In genomic region chr15:7459992-7460820, GRCm38 (mm10) we compare ENCODE assay signal across 8 mouse cellular contexts.
DNase-seq lines count a peak whose midpoint lies in the region; ATAC-seq lines count a peak whose summit lies in the region.
"Had no signal": no experiment of that assay in that cellular context is flagged by ENCODE, and none has a peak within 500 bp of the region (broad histone marks: within the 10 kb centered on the region; RNA-seq: fewer than 3 reads in every experiment).

No protein-coding gene starts in this region.

- H3K9ac ChIP-seq in midbrain, embryonic 15.5 days: no peak overlapping the region
- no peak overlapping the region for H3K9ac ChIP-seq in stomach, embryonic 15.5 days

- no peaks in the 10 kb centered on the region for H3K4me1 ChIP-seq in midbrain, embryonic 15.5 days
- 0 out of 2 replicates have a peak, but pooled peaks cover 5% of the 10 kb centered on the region for H3K4me1 ChIP-seq in stomach, embryonic 15.5 days

- H3K4me3 ChIP-seq in midbrain, embryonic 15.5 days: no peak overlapping the region
- H3K4me3 ChIP-seq in stomach, embryonic 15.5 days (replicated peaks): no peak overlapping the region

- DNase-seq in ZHBTc4 (ENCODE audit: low read depth, low spot score): peak; percentile 69
- peak; percentile 59 for DNase-seq in cerebellum, adult 9-10 months
- peak; percentile 9 to 66 for DNase-seq in frontal cortex, postnatal 10 days (ENCODE audit: low spot score in 2 of 2)
- DNase-seq in left cerebral cortex, adult 9 months (ENCODE audit: low spot score in 2 of 2): peak; percentile 25 to 75

- no peaks in the 10 kb centered on the region for H3K36me3 ChIP-seq in midbrain, embryonic 15.5 days (replicated peaks)
- H3K36me3 ChIP-seq in stomach, embryonic 15.5 days: no peaks in the 10 kb centered on the region

- H3K4me2 ChIP-seq in midbrain, embryonic 15.5 days: no peak overlapping the region
- no peak overlapping the region for H3K4me2 ChIP-seq in stomach, embryonic 15.5 days

- ATAC-seq in inflammation-experienced regulatory T-cells, adult 6 months: peak; percentile 38
- peak; percentile 86 for ATAC-seq in midbrain, embryonic 15.5 days (replicated peaks)
- peak; percentile 72 for ATAC-seq in stomach, embryonic 15.5 days (ENCODE audit: insufficient read depth, low FRiP score, low read depth)

- H3K27me3 ChIP-seq in midbrain, embryonic 15.5 days (replicated peaks): no peaks in the 10 kb centered on the region
- no peaks in the 10 kb centered on the region for H3K27me3 ChIP-seq in stomach, embryonic 15.5 days (replicated peaks)

- no peak overlapping the region for H3K27ac ChIP-seq in midbrain, embryonic 15.5 days
- no peak overlapping the region for H3K27ac ChIP-seq in stomach, embryonic 15.5 days
- H3K27ac ChIP-seq: macrophage had no signal

- 36% methylated on average over 9 of the region's 9 CpGs for WGBS in midbrain, embryonic 15.5 days
- 20% methylated on average over 9 of the region's 9 CpGs for WGBS in stomach, embryonic 15.5 days

- no peaks in the 10 kb centered on the region for H3K9me3 ChIP-seq in midbrain, embryonic 15.5 days
- H3K9me3 ChIP-seq in stomach, embryonic 15.5 days: no peaks in the 10 kb centered on the region
